Mouse (Mus musculus) ES-Bruce4 (cell line): Measurements from ENCODE around the gene Erbb4. TPM values are rescaled to one million over a fixed set of nuclear protein-coding genes. Genes with fewer than 3 reads are reported as not detected.

Experiments used
- H3K27ac ChIP-seq: 2 replicates; pipeline ENCODE4 v1.5.1; 2012; ENCODE audit warnings: low read length, inconsistent platforms; ENCODE audit not compliant: insufficient read depth
- H3K27me3 ChIP-seq: 2 replicates; pipeline ENCODE4 v1.6.1; 2012; ENCODE audit warnings: mild to moderate bottlenecking, low read length, inconsistent platforms; ENCODE audit not compliant: control insufficient read depth, poor library complexity, insufficient read depth, severe bottlenecking
- H3K36me3 ChIP-seq: 2 replicates; pipeline ENCODE4 v1.6.1; 2012; ENCODE audit warnings: inconsistent platforms, mild to moderate bottlenecking, low read length, moderate library complexity; ENCODE audit not compliant: control insufficient read depth, poor library complexity, insufficient read depth, severe bottlenecking
- H3K4me1 ChIP-seq: one replicate; pipeline ENCODE4 v1.8.1; 2011; ENCODE audit warnings: low read length; ENCODE audit not compliant: control insufficient read depth, insufficient read depth
- H3K4me3 ChIP-seq: 2 replicates; pipeline ENCODE4 v1.5.1; 2011; ENCODE audit warnings: low read depth, mild to moderate bottlenecking, low read length
- H3K9ac ChIP-seq: 2 replicates; pipeline ENCODE4 v1.6.1; 2012; ENCODE audit warnings: low read depth, mild to moderate bottlenecking, inconsistent platforms; ENCODE audit not compliant: poor library complexity, severe bottlenecking
- H3K9me3 ChIP-seq: replicated peaks from 2 replicates; pipeline ENCODE4 v1.6.1; 2012; ENCODE audit warnings: mild to moderate bottlenecking, low read length, inconsistent platforms; ENCODE audit not compliant: control insufficient read depth, poor library complexity, insufficient read depth, severe bottlenecking
- CTCF ChIP-seq: IDR thresholded peaks from one replicate; pipeline ENCODE4 v1.8.1; 2011; ENCODE audit warnings: low read depth, low read length
- EP300 ChIP-seq: IDR thresholded peaks from 2 replicates; pipeline ENCODE4 v1.6.1; 2011; ENCODE audit warnings: low read depth, low read length; ENCODE audit not compliant: insufficient read depth
- POLR2A ChIP-seq: IDR thresholded peaks from one replicate; pipeline ENCODE4 v1.8.1; 2011; ENCODE audit warnings: low read length; ENCODE audit not compliant: insufficient read depth
- polyA plus RNA-seq: library from polyadenylated mRNA; stranded (reverse); fragments of >200 nt; gene quantifications from 2 replicates; pipeline ENCODE4 v1.2.4, GENCODE M21; 2011; ENCODE audit warnings: low read depth; ENCODE audit not compliant: missing spikeins, insufficient read depth, insufficient read length

The Erbb4 gene
- polyA plus RNA-seq, 1 experiment: 0.90 TPM

- no peaks in the 10 kb centered on the region for H3K4me1 ChIP-seq
- TF ChIP-seq POLR2A: no peak
- no peak for TF ChIP-seq CTCF
- TF ChIP-seq EP300: no peak
- no peak overlapping the region for H3K4me3 ChIP-seq
- no peaks in the 10 kb centered on the region for H3K27me3 ChIP-seq
- H3K9me3 ChIP-seq: no peaks in the 10 kb centered on the region
- no peak overlapping the region for H3K27ac ChIP-seq
- H3K36me3 ChIP-seq: no peaks in the 10 kb centered on the region
- no peak overlapping the region for H3K9ac ChIP-seq
Measured at GRCm38 (mm10) chr1:68886823-68887222, 221.0 kb downstream of the Erbb4 start.

GRCm38 (mm10) chr1:68874954-68875353, 232.9 kb downstream of the Erbb4 start:
- Histone ChIP-seq H3K27ac (no peak overlapping the region), H3K9ac (no peak overlapping the region), H3K36me3 (no peaks in the 10 kb centered on the region), H3K9me3 (no peaks in the 10 kb centered on the region), H3K4me3 (no peak overlapping the region), H3K27me3 (no peaks in the 10 kb centered on the region), H3K4me1 (no peaks in the 10 kb centered on the region)
- TF ChIP-seq CTCF (no peak), POLR2A (no peak), EP300 (no peak)

GRCm38 (mm10) chr1:68873635-68874020, 234.2 kb downstream of the Erbb4 start:
- no peak for TF ChIP-seq POLR2A
- TF ChIP-seq CTCF: no peak
- no peak for TF ChIP-seq EP300
- Histone ChIP-seq H3K9me3 (no peaks in the 10 kb centered on the region), H3K27me3 (no peaks in the 10 kb centered on the region), H3K4me1 (no peaks in the 10 kb centered on the region), H3K27ac (no peak overlapping the region), H3K9ac (no peak overlapping the region), H3K4me3 (no peak overlapping the region), H3K36me3 (no peaks in the 10 kb centered on the region)

GRCm38 (mm10) chr1:68872976-68873634, 234.8 kb downstream of the Erbb4 start:
- H3K27ac ChIP-seq: no peak overlapping the region
- H3K9ac ChIP-seq: no peak overlapping the region
- H3K4me3 ChIP-seq: no peak overlapping the region
- H3K36me3 ChIP-seq: no peaks in the 10 kb centered on the region
- no peaks in the 10 kb centered on the region for H3K27me3 ChIP-seq
- H3K9me3 ChIP-seq: no peaks in the 10 kb centered on the region
- TF ChIP-seq POLR2A (no peak), EP300 (no peak), CTCF (no peak)
- no peaks in the 10 kb centered on the region for H3K4me1 ChIP-seq

GRCm38 (mm10) chr1:68860341-68860740, 247.5 kb downstream of the Erbb4 start:
- Histone ChIP-seq H3K9me3 (no peaks in the 10 kb centered on the region), H3K27ac (no peak overlapping the region), H3K27me3 (no peaks in the 10 kb centered on the region), H3K4me3 (no peak overlapping the region), H3K36me3 (no peaks in the 10 kb centered on the region), H3K4me1 (no peaks in the 10 kb centered on the region), H3K9ac (no peak overlapping the region)
- TF ChIP-seq POLR2A: no peak
- no peak for TF ChIP-seq EP300
- no peak for TF ChIP-seq CTCF

GRCm38 (mm10) chr1:68859480-68859879, 248.4 kb downstream of the Erbb4 start:
- Histone ChIP-seq H3K36me3 (no peaks in the 10 kb centered on the region), H3K9ac (no peak overlapping the region), H3K27ac (no peak overlapping the region), H3K9me3 (no peaks in the 10 kb centered on the region), H3K4me3 (no peak overlapping the region), H3K4me1 (no peaks in the 10 kb centered on the region), H3K27me3 (no peaks in the 10 kb centered on the region)
- TF ChIP-seq POLR2A (no peak), CTCF (no peak), EP300 (no peak)
